Mouse (Mus musculus): ENCODE measurements around the gene Slc44a4. TPM values are rescaled to one million over a fixed set of nuclear protein-coding genes. Genes with fewer than 3 reads are reported as not detected.

Gene Slc44a4
- polyA plus RNA-seq (2012; rRNA removed) = 0.02 and 0.08 TPM in 2 replicates

GRCm38 (mm10) chr17:34913930-34914665 is at the start of gene Slc44a4:
TSS of gene Slc44a4 (plus strand) at chr17:34914466.

DNA sequence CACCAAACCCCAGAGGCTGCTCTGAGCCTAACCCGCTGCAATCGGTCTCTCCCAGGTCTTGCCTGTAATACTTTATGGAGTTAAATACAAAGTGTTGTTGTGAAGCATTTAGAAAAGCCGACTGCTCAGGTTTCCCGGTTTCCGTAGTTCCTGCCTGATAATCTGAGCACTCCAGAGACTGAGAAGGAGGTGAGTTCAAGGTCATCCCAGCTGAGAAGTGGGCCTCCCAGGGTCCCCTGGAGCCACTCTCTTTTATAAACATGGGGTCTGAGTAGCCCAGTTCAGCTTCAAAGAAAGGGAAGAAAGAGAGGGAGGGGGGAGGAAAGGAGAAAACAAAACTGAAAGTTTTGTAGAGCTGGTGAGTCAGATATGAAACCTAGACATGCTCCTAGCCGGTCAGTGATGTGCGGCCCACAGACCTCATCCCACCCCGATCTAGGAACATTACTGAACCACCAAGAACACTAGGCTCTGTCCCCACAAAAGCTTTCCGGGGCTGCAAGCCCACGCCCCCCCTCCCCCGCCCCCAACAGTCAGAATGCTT is 34.9 kb upstream of the Slc44a4 start, which contains the start of gene Zbtb12:
Zbtb12 (plus strand) TSS at position 148 of the 544 bp plus-strand sequence.

GRCm38 (mm10) chr17:34881683-34882310 is 32.5 kb upstream of the Slc44a4 start, which contains the start of gene Gm20547:
TSS of gene Gm20547 (minus strand) at chr17:34882042.

GRCm38 (mm10) chr17:34898160-34898586 is 16.1 kb upstream of the Slc44a4 start, which contains the start of the genes C2 and Ehmt2:
TSS of gene C2 (minus strand) at chr17:34898265.
TSS of gene Ehmt2 (plus strand) at chr17:34898469.

DNA sequence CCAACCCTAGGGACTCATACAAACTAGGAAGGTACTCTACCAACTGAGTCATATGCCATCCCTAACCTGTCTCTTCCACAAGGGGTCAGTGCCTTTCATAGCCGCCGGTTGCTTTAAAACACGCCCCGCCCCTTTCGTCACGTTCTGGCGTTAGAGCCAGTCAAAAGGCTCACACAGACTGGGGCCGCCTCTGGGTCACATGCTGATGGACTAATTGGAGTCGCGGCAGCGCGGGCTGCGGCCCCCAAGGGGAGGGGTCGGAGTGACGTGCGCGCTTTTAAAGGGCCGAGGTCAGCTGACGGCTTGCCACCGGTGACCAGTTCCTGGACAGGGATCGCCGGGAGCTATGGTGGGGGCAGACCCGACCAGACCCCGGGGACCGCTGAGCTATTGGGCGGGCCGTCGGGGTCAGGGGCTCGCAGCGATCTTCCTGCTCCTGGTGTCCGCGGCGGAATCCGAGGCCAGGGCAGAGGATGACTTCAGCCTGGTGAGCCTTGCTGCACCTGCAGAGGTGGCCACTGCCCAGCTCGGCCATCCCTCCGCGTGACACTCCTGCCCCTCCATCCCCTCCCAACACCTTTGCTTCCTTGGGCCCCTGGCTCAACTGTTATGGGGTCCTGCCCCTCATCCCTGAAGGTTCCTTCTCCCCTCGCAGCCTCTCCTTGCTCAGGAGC is 16.9 kb downstream of the Slc44a4 start, which contains the start of gene Neu1:
Neu1 (plus strand) TSS at position 193 of the 674 bp plus-strand sequence.

GRCm38 (mm10) chr17:34959130-34959778 is 45.0 kb downstream of the Slc44a4 start, which contains the start of gene Hspa1b:
TSS of gene Hspa1b (minus strand) at chr17:34959238.

DNA sequence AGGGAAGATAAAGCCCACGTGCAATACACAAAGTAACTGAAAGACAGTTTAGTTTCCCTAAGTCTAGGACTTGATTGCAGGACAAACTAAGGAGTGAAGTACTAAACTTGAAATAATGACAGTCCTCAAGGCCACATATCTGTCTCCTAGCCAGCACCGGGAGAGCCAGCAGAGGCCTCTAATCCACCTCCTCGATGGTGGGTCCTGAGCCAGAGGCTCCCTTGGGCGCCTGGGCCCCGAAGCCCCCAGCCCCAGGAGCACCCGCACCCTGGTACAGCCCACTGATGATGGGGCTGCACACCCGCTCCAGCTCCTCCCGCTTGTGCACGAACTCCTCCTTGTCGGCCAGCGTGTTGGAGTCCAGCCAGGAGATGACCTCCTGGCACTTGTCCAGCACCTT is 55.6 kb downstream of the Slc44a4 start, which contains the start of gene Gm20481:
Gm20481 (plus strand) TSS at position 91 of the 400 bp plus-strand sequence.

GRCm38 (mm10) chr17:34972069-34972749 is 57.9 kb downstream of the Slc44a4 start, which contains the start of the genes Hspa1a and Hspa1l:
TSS of gene Hspa1a (minus strand) at chr17:34972156.
TSS of gene Hspa1l (plus strand) at chr17:34972703.

Other genes starting within 250 kb of the Slc44a4 start
- 0.34 and 0.75 TPM in 2 replicates for gene Tnxb, start 243.9 kb upstream of the Slc44a4 start, polyA plus RNA-seq (2012; rRNA removed)
- gene C4b, start 170.6 kb upstream of the Slc44a4 start, polyA plus RNA-seq (2012; rRNA removed) = 0.23 and 0.74 TPM in 2 replicates
- 0.04 TPM in 1 of 2 replicates, not detected in the other for gene Cyp21a1, start 109.9 kb upstream of the Slc44a4 start, polyA plus RNA-seq (2012; rRNA removed)
- 68.6 and 70.2 TPM in 2 replicates for gene Stk19, start 77.5 kb upstream of the Slc44a4 start, polyA plus RNA-seq (2012; rRNA removed)
- gene Dxo, start 77.4 kb upstream of the Slc44a4 start, polyA plus RNA-seq (2012; rRNA removed) = 84.5 and 86.1 TPM in 2 replicates
- 102 and 104 TPM in 2 replicates for gene Skiv2l, start 64.3 kb upstream of the Slc44a4 start, polyA plus RNA-seq (2012; rRNA removed)
- 74.4 and 75.2 TPM in 2 replicates for gene Nelfe, start 64.1 kb upstream of the Slc44a4 start, polyA plus RNA-seq (2012; rRNA removed)
- gene Cfb, start 51.9 kb upstream of the Slc44a4 start, polyA plus RNA-seq (2012; rRNA removed) = 1.2 and 2.4 TPM in 2 replicates
- 112 and 124 TPM in 2 replicates for gene Zbtb12, start 35.0 kb upstream of the Slc44a4 start, polyA plus RNA-seq (2012; rRNA removed)
- gene Gm20547, start 32.4 kb upstream of the Slc44a4 start, polyA plus RNA-seq (2012; rRNA removed) = not detected in 2 replicates
- 2.2 and 3.4 TPM in 2 replicates for gene C2, start 16.2 kb upstream of the Slc44a4 start, polyA plus RNA-seq (2012; rRNA removed)
- gene Ehmt2, start 16.0 kb upstream of the Slc44a4 start, polyA plus RNA-seq (2012; rRNA removed) = 310 and 337 TPM in 2 replicates
- gene Neu1, start 16.8 kb downstream of the Slc44a4 start, polyA plus RNA-seq (2012; rRNA removed) = 24.0 and 24.4 TPM in 2 replicates
- gene Hspa1b, start 44.8 kb downstream of the Slc44a4 start, polyA plus RNA-seq (2012; rRNA removed) = 4.4 and 6.7 TPM in 2 replicates
- not detected in 2 replicates for gene Gm20481, start 55.4 kb downstream of the Slc44a4 start, polyA plus RNA-seq (2012; rRNA removed)
- 4.1 and 5.8 TPM in 2 replicates for gene Hspa1a, start 57.7 kb downstream of the Slc44a4 start, polyA plus RNA-seq (2012; rRNA removed)
- 0.29 and 0.31 TPM in 2 replicates for gene Hspa1l, start 58.2 kb downstream of the Slc44a4 start, polyA plus RNA-seq (2012; rRNA removed)
- gene Lsm2, start 67.4 kb downstream of the Slc44a4 start, polyA plus RNA-seq (2012; rRNA removed) = 113 and 117 TPM in 2 replicates
- gene Vars, start 86.5 kb downstream of the Slc44a4 start, polyA plus RNA-seq (2012; rRNA removed) = 96.9 and 103 TPM in 2 replicates
- gene Vwa7, start 102.1 kb downstream of the Slc44a4 start, polyA plus RNA-seq (2012; rRNA removed) = 0.54 and 0.55 TPM in 2 replicates
- 6.1 TPM in 2 replicates for gene Sapcd1, start 113.5 kb downstream of the Slc44a4 start, polyA plus RNA-seq (2012; rRNA removed)
- 4.1 and 6.2 TPM in 2 replicates for gene Msh5, start 132.3 kb downstream of the Slc44a4 start, polyA plus RNA-seq (2012; rRNA removed)
- 89.1 and 106 TPM in 2 replicates for gene Clic1, start 135.5 kb downstream of the Slc44a4 start, polyA plus RNA-seq (2012; rRNA removed)
- 371 and 426 TPM in 2 replicates for gene Ddah2, start 144.6 kb downstream of the Slc44a4 start, polyA plus RNA-seq (2012; rRNA removed)
- gene Ly6g6c, start 150.9 kb downstream of the Slc44a4 start, polyA plus RNA-seq (2012; rRNA removed) = 0.07 and 0.48 TPM in 2 replicates
- gene Mpig6b, start 151.7 kb downstream of the Slc44a4 start, polyA plus RNA-seq (2012; rRNA removed) = 0.22 and 0.23 TPM in 2 replicates
- 3.0 and 7.1 TPM in 2 replicates for gene Ly6g6e, start 162.4 kb downstream of the Slc44a4 start, polyA plus RNA-seq (2012; rRNA removed)
- gene Ly6g6d, start 163.6 kb downstream of the Slc44a4 start, polyA plus RNA-seq (2012; rRNA removed) = 2.3 and 2.8 TPM in 2 replicates
- 0.10 and 0.16 TPM in 2 replicates for gene Ly6g6f, start 171.1 kb downstream of the Slc44a4 start, polyA plus RNA-seq (2012; rRNA removed)
- 93.6 and 106 TPM in 2 replicates for gene Abhd16a, start 174.8 kb downstream of the Slc44a4 start, polyA plus RNA-seq (2012; rRNA removed)
- gene Ly6g5c, start 193.8 kb downstream of the Slc44a4 start, polyA plus RNA-seq (2012; rRNA removed) = not detected in 2 replicates
- 2.9 TPM in 2 replicates for gene Ly6g5b, start 201.0 kb downstream of the Slc44a4 start, polyA plus RNA-seq (2012; rRNA removed)
- 22.2 and 25.0 TPM in 2 replicates for gene Gpank1, start 207.0 kb downstream of the Slc44a4 start, polyA plus RNA-seq (2012; rRNA removed)
- gene Csnk2b, start 207.6 kb downstream of the Slc44a4 start, polyA plus RNA-seq (2012; rRNA removed) = 218 and 221 TPM in 2 replicates
- gene D17H6S53E, start 211.9 kb downstream of the Slc44a4 start, polyA plus RNA-seq (2012; rRNA removed) = 4.9 and 5.3 TPM in 2 replicates
- gene Apom, start 217.6 kb downstream of the Slc44a4 start, polyA plus RNA-seq (2012; rRNA removed) = 1.1 and 1.2 TPM in 2 replicates
- 327 and 363 TPM in 2 replicates for gene Bag6, start 220.7 kb downstream of the Slc44a4 start, polyA plus RNA-seq (2012; rRNA removed)